Mouse (Mus musculus) neural tube, embryonic 14.5 days (tissue): Measurements from ENCODE around the gene Aebp1. TPM values are rescaled to one million over a fixed set of nuclear protein-coding genes. Genes with fewer than 3 reads are reported as not detected.
A peak's percentile ranks its signal among the peaks of the same experiment; 100 is the strongest.

Experiments
- ATAC-seq: fragments of 200-750 bp; cut with Nextera tagmentation; 2 replicates; pipeline ENCODE4 v1.8.0; 2017; ENCODE audit warnings: low read depth, mild to moderate bottlenecking, moderate TSS enrichment, moderate library complexity
- H3K27ac ChIP-seq: fragments of 300-500 bp; sonication (generic); 2 replicates; pipeline ENCODE4 v1.5.1; 2014; ENCODE audit warnings: low read depth, mild to moderate bottlenecking, control low read depth, low read length, moderate library complexity, mixed read lengths
- H3K27me3 ChIP-seq: fragments of 300-500 bp; sonication (generic); 2 replicates; pipeline ENCODE4 v1.6.1; 2014; ENCODE audit warnings: low read length; ENCODE audit not compliant: control insufficient read depth, insufficient read depth
- H3K36me3 ChIP-seq: fragments of 300-500 bp; sonication (generic); 2 replicates; pipeline ENCODE4 v1.6.1; 2014; ENCODE audit warnings: low read length, mixed read lengths; ENCODE audit not compliant: control insufficient read depth, insufficient read depth
- H3K4me1 ChIP-seq: fragments of 300-500 bp; sonication (generic); 2 replicates; pipeline ENCODE4 v1.6.1; 2014; ENCODE audit warnings: low read length; ENCODE audit not compliant: control insufficient read depth, insufficient read depth
- H3K4me2 ChIP-seq: fragments of 300-500 bp; sonication (generic); 2 replicates; pipeline ENCODE4 v1.6.1; 2014; ENCODE audit warnings: mild to moderate bottlenecking, low read depth, low read length, control low read depth
- H3K4me3 ChIP-seq: fragments of 300-500 bp; sonication (generic); 2 replicates; pipeline ENCODE4 v1.5.1; 2014; ENCODE audit warnings: low read depth, low read length, control low read depth, mixed read lengths
- H3K9ac ChIP-seq: fragments of 300-500 bp; sonication (generic); replicated peaks from 2 replicates; pipeline ENCODE4 v1.6.1; 2014; ENCODE audit warnings: low read depth, mild to moderate bottlenecking, control low read depth, low read length, mixed read lengths
- H3K9me3 ChIP-seq: fragments of 300-500 bp; sonication (generic); 2 replicates; pipeline ENCODE4 v1.6.1; 2016; ENCODE audit warnings: low read length; ENCODE audit not compliant: control insufficient read depth
- whole genome bisulfite sequencing: fragments of 180-500 bp; shearing (Covaris S2); extraction: QIAGEN DNeasy Blood & Tissue Kit; methylation state at CpG from one replicate; pipeline ENCODE4 v1.1.7; 2014; 5-methylcytosine and 5-hydroxymethylcytosine counted together
- polyA plus RNA-seq: library from polyadenylated mRNA; unstranded; fragments of >200 nt; fragmentation: Nextera tagmentation; extraction: Ambion mirVana; gene quantifications from 2 replicates; pipeline ENCODE4 v1.2.1, GENCODE M21; 2014

Gene Aebp1
- polyA plus RNA-seq, 1 experiment from 2014 or later, result 1.7 TPM

DNA sequence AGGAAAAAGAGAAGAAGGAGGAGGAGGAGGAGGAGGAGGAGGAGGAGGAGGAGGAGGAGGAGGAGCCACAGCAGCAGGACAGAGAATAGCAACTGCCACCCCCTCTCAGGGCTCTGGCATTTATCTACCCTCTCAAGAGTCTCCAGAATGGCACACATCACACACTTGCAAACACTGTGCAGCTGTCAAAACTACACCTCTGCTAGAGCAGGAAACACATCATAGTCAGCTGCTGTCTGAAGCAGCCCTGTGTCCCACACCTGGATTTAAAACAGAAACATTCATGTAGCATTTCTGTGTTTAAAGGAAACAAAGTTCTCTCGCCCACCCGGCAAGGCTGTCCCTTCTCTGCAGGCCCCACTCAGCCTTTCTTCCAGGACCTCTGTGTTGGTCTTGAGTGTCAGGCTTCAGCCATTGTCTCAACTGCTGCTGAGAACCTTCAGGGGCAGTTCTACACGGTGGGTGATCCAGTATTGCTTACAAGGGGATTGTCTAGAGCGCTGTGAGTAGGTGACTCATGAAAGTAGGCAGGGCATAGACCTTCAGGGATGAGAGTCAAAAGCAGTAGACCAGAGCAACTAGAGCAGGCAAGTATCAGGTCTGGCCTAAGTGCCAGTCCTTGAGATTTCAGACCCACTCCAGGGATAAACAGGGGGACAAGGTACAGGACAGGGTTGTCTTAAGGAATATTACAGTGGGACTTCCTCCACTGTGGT is 10.6 kb upstream of the Aebp1 start:
- Histone ChIP-seq H3K27me3 (no peaks in the 10 kb centered on the region), H3K4me2 (no peak overlapping the region), H3K27ac (no peak overlapping the region), H3K9ac (no peak overlapping the region), H3K4me1 (no peaks in the 10 kb centered on the region), H3K9me3 (no peaks in the 10 kb centered on the region), H3K4me3 (no peak overlapping the region), H3K36me3 (no peaks in the 10 kb centered on the region)
- ATAC-seq, result no peak
- 71% methylated on average over 4 of the region's 4 CpGs for whole genome bisulfite sequencing

DNA sequence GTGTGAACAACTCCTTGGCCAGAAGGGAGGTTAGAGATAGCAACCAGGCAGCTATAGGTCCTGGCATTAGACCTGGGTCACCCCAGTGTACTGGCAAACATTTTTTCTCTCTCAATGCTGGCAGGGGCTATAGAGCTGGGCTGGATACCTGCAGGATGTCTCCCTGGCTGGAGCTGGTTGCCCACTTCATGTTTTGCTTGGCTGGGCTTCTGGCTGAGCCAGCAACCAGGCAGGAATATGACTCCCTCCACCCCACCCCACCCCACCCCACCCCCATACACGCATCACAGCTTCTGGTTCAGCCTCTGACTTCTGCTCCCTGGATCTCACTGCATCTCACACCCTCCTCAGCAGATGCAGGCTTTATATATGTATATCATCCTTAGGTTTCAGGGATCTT is 9.4 kb upstream of the Aebp1 start:
- no peak for ATAC-seq

DNA sequence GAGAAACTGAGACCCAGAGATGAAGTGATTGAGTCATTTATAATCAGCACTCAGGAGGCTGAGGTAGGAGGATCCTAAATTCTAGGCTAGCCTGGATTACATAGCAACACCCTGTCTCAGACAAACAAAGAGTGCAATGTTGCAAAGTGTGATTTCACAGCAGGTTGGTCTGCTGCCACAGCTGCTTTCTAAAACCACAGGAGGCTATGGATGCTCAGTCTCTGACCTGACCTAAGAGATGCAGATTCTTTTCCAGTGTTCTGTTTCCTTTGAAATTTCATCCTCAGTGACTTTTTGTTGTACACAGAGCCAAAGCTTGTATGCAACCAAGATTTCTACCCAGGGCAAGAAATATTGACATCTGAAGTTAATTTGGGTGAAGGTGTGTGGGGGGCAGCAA is 6.3 kb upstream of the Aebp1 start:
- Histone ChIP-seq H3K4me3 (no peak overlapping the region), H3K27me3 (peaks cover 4% of the 10 kb centered on the region; the same call in 1 of the 2 replicates), H3K27ac (no peak overlapping the region), H3K9ac (no peak overlapping the region), H3K4me2 (no peak overlapping the region), H3K36me3 (no peaks in the 10 kb centered on the region), H3K4me1 (no peaks in the 10 kb centered on the region), H3K9me3 (no peaks in the 10 kb centered on the region)
- ATAC-seq, result no peak

More for the DNA sequence above, 9.4 kb upstream of the Aebp1 start:
- no peak overlapping the region for H3K9ac ChIP-seq
- no peaks in the 10 kb centered on the region for H3K9me3 ChIP-seq
- 77% methylated on average over 1 of the region's 1 CpGs for WGBS
- no peaks in the 10 kb centered on the region for H3K4me1 ChIP-seq
- H3K4me2 ChIP-seq, result no peak overlapping the region
- H3K4me3 ChIP-seq, result no peak overlapping the region
- no peak overlapping the region for H3K27ac ChIP-seq
- no peaks in the 10 kb centered on the region for H3K27me3 ChIP-seq
- H3K36me3 ChIP-seq, result no peaks in the 10 kb centered on the region

DNA sequence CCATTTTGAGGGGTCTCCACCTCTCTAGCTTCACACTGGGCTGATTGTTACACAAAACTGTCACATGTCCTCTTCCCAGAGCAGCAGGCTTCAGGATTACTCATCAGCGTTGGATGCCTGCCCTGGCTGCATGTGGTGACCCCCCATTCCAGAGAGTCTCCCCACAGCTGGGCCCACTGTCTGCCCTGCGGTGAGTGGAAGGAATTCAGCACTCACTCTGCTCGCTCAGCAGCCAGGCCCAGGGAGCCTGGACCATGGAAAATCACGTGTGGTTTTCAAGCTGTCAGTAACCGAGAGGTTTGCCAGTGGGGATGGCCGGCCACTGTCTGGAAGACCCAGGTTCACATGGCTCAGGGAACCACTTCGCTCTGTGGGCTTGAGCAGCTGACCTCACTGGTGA is 5.8 kb upstream of the Aebp1 start:
- H3K4me3 ChIP-seq, result no peak overlapping the region
- no peak overlapping the region for H3K4me2 ChIP-seq
- H3K9ac ChIP-seq, result no peak overlapping the region
- H3K4me1 ChIP-seq, result no peaks in the 10 kb centered on the region
- peak; percentile 24; the same call in 1 of the 2 replicates for ATAC-seq
- H3K9me3 ChIP-seq, result no peaks in the 10 kb centered on the region
- no peaks in the 10 kb centered on the region for H3K36me3 ChIP-seq
- H3K27ac ChIP-seq, result no peak overlapping the region
- WGBS, result 43% methylated on average over 7 of the region's 7 CpGs
- H3K27me3 ChIP-seq, result peaks cover 4% of the 10 kb centered on the region; the same call in 1 of the 2 replicates

DNA sequence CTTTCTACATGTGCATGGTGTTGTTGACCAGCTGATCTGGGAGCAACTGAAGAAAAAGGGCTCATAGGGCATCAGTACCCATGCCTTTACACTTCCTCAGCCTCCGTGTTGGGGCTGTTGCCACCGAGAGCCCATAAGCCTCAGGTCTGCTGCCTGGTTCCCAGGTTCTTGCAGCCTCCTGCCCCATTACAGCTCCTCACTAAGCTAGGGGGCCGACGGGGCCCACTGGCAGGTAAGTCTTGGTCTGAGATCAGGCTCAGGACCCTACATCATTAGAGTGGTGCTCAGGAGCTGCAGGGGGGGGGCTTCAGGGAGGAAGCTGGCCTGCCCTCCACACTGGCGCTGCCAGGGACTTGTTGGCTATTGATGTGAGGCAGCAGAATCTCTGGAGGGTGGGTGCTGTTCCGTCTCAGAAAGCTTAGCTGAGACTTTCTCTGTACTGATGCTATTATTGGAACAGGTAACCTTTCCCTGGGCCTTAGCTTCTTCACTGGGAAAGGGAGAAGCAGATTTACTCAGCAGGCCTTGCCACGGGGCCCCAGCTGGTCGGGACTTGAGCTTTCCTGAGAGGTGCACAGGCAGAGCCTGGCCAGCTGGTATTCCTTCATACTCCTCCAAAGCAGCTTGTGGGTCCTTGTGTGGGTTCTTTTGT is 5.1 kb upstream of the Aebp1 start:
- H3K4me3 ChIP-seq, result no peak overlapping the region
- peaks cover 8% of the 10 kb centered on the region for H3K27me3 ChIP-seq
- H3K4me2 ChIP-seq, result no peak overlapping the region
- ATAC-seq, result no peak
- no peaks in the 10 kb centered on the region for H3K9me3 ChIP-seq
- no peaks in the 10 kb centered on the region for H3K4me1 ChIP-seq
- 80% methylated on average over 8 of the region's 8 CpGs for WGBS
- H3K36me3 ChIP-seq, result no peaks in the 10 kb centered on the region
- H3K27ac ChIP-seq, result no peak overlapping the region
- H3K9ac ChIP-seq, result no peak overlapping the region

DNA sequence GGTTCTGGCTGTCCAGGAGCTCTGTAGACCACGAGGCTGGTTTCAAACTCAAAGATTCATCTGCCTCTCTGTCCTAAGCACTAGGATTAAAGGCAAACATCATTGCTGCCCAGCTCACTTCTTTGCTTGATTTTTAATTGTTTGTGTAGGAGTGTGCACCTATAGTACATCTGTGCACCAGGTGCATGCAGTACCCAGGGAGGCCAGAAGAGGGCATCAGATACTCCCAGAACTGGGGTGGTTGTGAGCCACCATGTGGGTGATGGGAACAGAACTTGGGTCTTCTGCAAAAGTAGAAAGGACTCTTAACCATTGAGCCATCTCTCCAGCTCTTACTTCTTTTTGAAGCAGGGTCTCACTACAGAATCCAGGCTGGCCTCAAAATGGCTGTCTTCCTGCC is 3.0 kb upstream of the Aebp1 start:
- Histone ChIP-seq H3K9ac (no peak overlapping the region), H3K36me3 (no peaks in the 10 kb centered on the region), H3K9me3 (no peaks in the 10 kb centered on the region), H3K4me1 (0 out of 2 replicates have a peak, but pooled peaks cover 2% of the 10 kb centered on the region), H3K4me3 (no peak overlapping the region), H3K27me3 (peaks cover 16% of the 10 kb centered on the region), H3K4me2 (no peak overlapping the region), H3K27ac (no peak overlapping the region)
- 86% methylated on average over 1 of the region's 1 CpGs for WGBS
- ATAC-seq, result no peak

DNA sequence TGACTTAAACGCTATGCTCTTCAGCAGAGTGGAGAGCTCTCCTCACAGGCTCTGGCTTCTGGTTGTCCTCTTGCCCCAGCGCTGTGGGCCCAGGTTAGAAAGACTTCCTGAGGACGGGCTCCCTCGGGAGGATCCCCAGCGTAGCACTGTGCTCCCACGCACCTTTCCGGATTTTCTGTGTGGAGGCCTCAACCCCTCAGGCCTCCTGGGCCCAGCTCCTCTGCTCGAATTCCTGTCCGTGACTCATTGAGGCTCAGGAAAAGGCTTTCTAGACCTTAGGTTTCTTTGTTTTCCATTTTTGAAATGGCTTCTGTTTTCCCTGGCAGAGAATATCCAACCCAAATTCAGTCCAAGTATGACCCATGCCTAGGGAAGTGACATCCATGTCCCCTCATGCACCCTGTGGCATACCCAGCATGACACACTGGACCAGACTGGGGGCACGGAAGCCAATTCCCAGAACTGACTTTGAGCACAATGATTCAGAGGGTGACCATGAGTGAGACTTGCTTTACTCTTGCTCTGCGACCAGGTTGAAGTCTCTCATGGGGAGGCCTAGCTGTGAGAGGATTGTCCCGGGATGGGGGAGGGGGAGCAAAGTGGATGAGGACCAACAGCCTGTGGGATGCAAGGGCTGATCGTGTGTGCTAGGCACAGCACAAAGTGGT is 1.7 kb upstream of the Aebp1 start:
- 89% methylated on average over 13 of the region's 13 CpGs for WGBS
- no peak overlapping the region for H3K4me2 ChIP-seq
- H3K4me1 ChIP-seq, result 0 out of 2 replicates have a peak, but pooled peaks cover 2% of the 10 kb centered on the region
- no peak overlapping the region for H3K9ac ChIP-seq
- no peak overlapping the region for H3K27ac ChIP-seq
- H3K27me3 ChIP-seq, result peaks cover 16% of the 10 kb centered on the region
- H3K36me3 ChIP-seq, result no peaks in the 10 kb centered on the region
- no peaks in the 10 kb centered on the region for H3K9me3 ChIP-seq
- no peak overlapping the region for H3K4me3 ChIP-seq
- no peak for ATAC-seq

DNA sequence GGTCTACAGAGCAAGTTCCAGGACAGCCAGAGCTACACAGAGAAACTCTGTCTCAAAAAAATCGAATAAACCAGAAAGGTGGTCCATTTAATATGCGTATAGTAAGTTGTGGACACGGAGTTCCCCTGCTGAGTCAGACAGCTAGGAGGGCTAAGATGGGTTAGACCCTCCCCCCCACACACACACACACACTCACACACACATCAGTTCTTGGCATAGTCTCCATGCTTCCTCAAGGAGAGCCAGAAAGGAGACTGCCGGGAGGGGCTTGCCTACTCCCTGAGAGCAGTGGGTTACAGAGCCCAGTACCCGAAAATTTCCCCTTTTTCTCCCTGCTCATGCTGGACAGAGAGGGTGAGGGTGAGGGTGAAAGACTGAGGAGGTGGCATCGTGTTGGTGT is 1.1 kb upstream of the Aebp1 start:
- H3K27me3 ChIP-seq, result peaks cover 16% of the 10 kb centered on the region
- H3K9me3 ChIP-seq, result no peaks in the 10 kb centered on the region
- WGBS, result 63% methylated on average over 6 of the region's 6 CpGs
- 0 out of 2 replicates have a peak, but pooled peaks cover 2% of the 10 kb centered on the region for H3K4me1 ChIP-seq
- no peak overlapping the region for H3K4me3 ChIP-seq
- H3K27ac ChIP-seq, result no peak overlapping the region
- H3K4me2 ChIP-seq, result no peak overlapping the region
- no peaks in the 10 kb centered on the region for H3K36me3 ChIP-seq
- ATAC-seq, result no peak
- no peak overlapping the region for H3K9ac ChIP-seq
